32 mouse cellular contexts compared by ENCODE assay signal in the genomic region with DNA sequence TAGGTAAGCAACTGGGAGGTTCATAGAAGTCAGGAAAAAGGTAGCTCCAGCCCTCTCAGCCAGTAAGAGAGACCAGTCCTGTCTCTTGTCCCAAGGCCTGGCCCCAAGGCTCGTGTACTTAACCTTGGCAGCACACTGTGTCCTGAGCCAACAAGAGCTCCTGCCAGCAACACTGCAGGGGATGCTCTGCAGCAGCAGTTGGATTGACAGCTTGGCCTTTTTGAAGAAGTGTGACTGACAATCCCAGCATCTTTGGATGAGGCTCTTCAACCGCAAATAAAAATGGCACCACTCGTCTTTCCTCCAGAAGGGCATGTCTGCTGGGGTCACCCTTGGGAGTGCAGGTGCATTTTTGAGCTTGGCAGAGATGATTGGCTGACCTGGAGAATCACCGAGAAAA. TPM values are rescaled to one million over a fixed set of nuclear protein-coding genes. Genes with fewer than 3 reads are reported as not detected.
"Had no signal": no experiment of that assay in that cellular context is flagged by ENCODE, and none has a peak within 500 bp of the region (broad histone marks: within the 10 kb centered on the region; RNA-seq: fewer than 3 reads in every experiment).

No protein-coding gene starts in this region.

- H3K4me3 ChIP-seq: layer of hippocampus, adult 2 months; limb, embryonic 12.5 days; limb, embryonic 15.5 days; megakaryocyte, embryonic 14.5 days; midbrain, embryonic 10.5 days; midbrain, embryonic 13.5 days; myocyte; neural tube, embryonic 13.5 days; stomach, embryonic 15.5 days had no signal

- H3K27ac ChIP-seq: kidney, postnatal 0 days; layer of hippocampus, adult 2 months; limb, embryonic 12.5 days; limb, embryonic 15.5 days; liver, embryonic 14.5 days; midbrain, embryonic 10.5 days; midbrain, embryonic 13.5 days; neural tube, embryonic 13.5 days; stomach, embryonic 15.5 days had no signal

- H3K27me3 ChIP-seq: limb, embryonic 15.5 days; midbrain, embryonic 13.5 days; neural tube, embryonic 13.5 days; stomach, embryonic 15.5 days had no signal

- H3K9ac ChIP-seq: limb, embryonic 12.5 days; limb, embryonic 15.5 days; liver, embryonic 14.5 days; liver, postnatal 0 days; lung, embryonic 14.5 days; midbrain, embryonic 13.5 days; neural tube, embryonic 13.5 days; stomach, embryonic 15.5 days had no signal

- H3K9me3 ChIP-seq: limb, embryonic 12.5 days; limb, embryonic 15.5 days; megakaryocyte, embryonic 14.5 days; midbrain, embryonic 10.5 days; midbrain, embryonic 13.5 days; neural tube, embryonic 13.5 days; stomach, embryonic 15.5 days had no signal

- ATAC-seq: liver, postnatal 0 days; midbrain, embryonic 13.5 days; midbrain, embryonic 16.5 days had no signal

- DNase-seq: kidney, postnatal 25 days; layer of hippocampus, adult 9-11 months; liver, postnatal 0 days; lung, embryonic 14.5 days; lung, postnatal 10 days; lung, postnatal 36 days; retina, postnatal 1 day; right cerebral cortex, postnatal 25 days; spleen, adult 18-20 months; thymus, postnatal 25 days had no signal

- H3K4me1 ChIP-seq: limb, embryonic 15.5 days; megakaryocyte, embryonic 14.5 days had no signal

- H3K4me2 ChIP-seq: limb, embryonic 12.5 days; limb, embryonic 15.5 days; liver, embryonic 11.5 days; lung, embryonic 14.5 days; midbrain, embryonic 13.5 days; neural tube, embryonic 13.5 days; stomach, embryonic 15.5 days had no signal

- H3K36me3 ChIP-seq: limb, embryonic 12.5 days; limb, embryonic 15.5 days; midbrain, embryonic 10.5 days; midbrain, embryonic 13.5 days; neural tube, embryonic 13.5 days; stomach, embryonic 15.5 days had no signal

RNA-seq across cellular contexts. Expression of a gene that starts 23.1 kb away (rescaled TPM):
- total RNA-seq: layer of hippocampus, adult 2 months; layer of hippocampus, postnatal 25 days; left cerebral cortex, adult 18-20 months; left cerebral cortex, postnatal 10 days; left cerebral cortex, postnatal 36 days; monocyte, adult 5-6 weeks; neutrophil, adult 5-6 weeks had no signal
- polyA plus RNA-seq: kidney, embryonic 14.5 days; kidney, postnatal 0 days; large intestine, adult 2 months; limb, embryonic 12.5 days; limb, embryonic 15.5 days; liver, embryonic 11.5 days; liver, embryonic 14.5 days; liver, postnatal 0 days; lung, embryonic 14.5 days; midbrain, embryonic 10.5 days; midbrain, embryonic 13.5 days; midbrain, embryonic 16.5 days; myocyte; neural tube, embryonic 13.5 days; stomach, embryonic 15.5 days; thymus, postnatal 0 days had no signal
